Mouse (Mus musculus): ENCODE data around the gene Npm1.

Gene Npm1

DNA sequence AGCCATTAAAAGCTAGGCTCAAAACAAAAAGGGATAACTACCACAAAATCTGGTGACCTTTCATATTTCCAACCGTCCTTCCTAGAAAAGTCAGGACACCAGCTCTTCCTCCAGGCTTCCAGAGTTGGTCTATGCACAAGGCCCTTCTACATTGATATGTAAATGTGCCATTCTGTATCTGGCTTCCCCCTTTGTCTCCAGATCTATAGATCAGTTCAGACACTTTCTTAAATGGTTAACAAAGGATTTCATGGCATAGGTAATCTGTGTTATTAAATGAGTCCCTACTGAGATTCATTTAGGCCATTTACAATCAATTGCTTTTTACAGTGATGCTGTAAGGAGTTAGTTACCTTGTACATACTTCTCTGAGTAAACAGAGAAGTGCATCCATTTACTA is 16.8 kb upstream of the Npm1 start:
- DNase-seq, result no peak

DNA sequence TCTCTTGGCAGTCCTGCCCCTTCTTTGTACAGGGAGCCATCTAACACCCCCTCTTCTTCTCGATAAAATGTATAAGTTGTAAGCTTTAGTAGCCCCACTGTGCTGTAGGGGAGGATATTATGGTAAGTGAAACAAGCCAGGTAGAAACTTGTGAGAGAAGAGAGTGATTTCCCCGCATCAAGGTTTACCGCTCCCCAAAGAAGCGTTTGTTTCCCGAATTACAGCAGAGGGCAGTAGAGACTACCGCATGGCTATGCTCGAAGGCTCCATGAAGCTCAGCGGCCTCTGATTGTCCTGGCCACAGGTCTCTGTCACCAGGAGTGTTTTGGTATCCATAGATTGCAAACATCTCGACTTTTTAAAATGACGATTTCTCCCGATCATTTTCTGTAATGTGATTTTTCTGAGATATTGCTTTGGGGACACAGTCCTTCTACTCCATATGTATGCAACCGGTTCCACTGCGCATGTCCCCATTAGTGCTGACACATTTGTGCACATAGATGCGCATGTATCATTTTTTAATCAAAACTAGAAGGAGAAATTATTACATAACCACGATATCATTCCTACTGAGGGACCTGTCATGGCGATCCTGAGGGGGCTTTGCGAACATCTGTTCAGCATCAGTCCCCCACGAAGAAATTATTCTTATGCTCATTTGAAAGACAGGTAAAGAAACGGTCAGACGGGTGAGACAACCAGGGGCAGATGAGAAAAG is 13.7 kb upstream of the Npm1 start:
- DNase-seq, result peak; percentile 18

GRCm38 (mm10) chr11:33175768-33176167 is 12.8 kb upstream of the Npm1 start:
- DNase-seq, result no peak

DNA sequence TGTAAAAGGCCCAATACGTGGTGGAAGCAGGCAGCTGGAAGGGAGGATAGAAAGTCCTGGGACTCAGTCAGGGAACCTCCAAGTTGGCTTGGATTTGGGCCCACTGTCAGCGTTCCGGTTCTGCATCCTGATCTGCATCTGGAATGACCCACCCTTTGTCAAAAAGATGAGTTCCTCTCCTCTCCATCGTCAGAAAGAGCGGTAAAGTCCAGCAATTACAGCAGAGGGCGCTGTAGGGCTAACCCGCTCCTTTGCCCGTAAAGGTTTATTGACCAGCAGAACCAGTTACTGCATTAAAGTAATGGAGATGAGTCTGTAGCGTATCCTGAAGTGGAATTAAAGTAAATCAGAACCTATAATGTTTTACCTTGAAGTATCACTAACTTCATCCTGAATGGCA is 7.5 kb upstream of the Npm1 start:
- peak; percentile 60 for DNase-seq

- DNase-seq, result peak; percentile 74
Observed at GRCm38 (mm10) chr11:33162211-33162997, 602 bp downstream of the Npm1 start.

- no peak for DNase-seq
Observed at GRCm38 (mm10) chr11:33159741-33160140, 3.3 kb downstream of the Npm1 start.

DNA sequence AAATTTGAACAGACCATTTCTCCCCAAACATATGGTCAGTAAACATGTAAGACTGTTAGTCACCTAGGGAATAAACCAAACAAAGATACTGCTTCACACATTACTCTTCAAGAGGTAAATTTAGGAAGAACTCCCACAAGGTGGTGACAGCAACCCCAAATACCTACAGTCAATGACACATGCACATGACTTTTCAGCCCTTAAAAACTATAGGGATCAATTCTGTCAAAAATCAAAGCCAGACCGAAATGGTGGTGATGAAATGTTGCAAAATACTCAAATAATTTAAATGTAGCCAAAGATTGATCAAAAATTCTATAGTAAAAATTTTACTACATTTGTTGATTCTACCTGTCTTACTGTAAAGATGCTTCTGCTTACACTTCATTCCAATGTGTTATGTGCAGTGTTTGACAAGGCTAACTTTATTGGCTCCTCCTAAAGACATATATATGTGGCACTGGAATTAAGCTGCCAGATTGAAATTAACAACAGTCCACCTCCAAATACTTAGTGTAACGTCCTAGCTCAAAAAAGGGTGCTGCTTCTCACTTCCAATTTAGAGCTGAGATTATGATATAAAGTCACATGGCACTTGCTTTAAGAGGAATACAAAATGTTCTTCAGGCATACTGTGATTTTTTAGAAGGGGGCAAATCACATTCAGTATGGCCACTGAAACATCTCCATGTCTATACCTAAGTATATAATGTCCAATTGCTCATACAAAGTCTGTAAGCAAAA is 5.4 kb downstream of the Npm1 start:
- DNase-seq, result no peak

GRCm38 (mm10) chr11:33156436-33157015 is 6.5 kb downstream of the Npm1 start:
- DNase-seq, result no peak

GRCm38 (mm10) chr11:33154459-33154858 is 8.5 kb downstream of the Npm1 start:
- no peak for DNase-seq

- DNase-seq, result no peak
Observed at GRCm38 (mm10) chr11:33152997-33153396, 10.0 kb downstream of the Npm1 start.

DNA sequence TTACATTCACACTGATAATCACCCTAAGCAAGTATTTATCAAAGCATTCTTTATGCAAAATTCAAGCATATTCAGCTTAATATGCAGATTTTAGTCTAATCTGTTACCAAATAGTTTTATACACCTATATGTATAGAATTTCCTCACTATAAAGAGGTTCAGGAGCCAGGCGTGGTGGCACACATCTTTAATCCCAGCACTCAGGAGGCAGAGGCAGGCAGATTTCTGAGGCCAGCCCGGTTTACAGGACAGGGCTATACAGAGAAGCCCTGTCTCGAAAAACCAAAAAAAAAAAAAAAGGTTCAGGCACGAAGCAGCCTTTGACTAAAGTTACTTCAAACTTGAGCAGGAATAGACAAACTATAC is 11.2 kb downstream of the Npm1 start:
- no peak for DNase-seq

DNA sequence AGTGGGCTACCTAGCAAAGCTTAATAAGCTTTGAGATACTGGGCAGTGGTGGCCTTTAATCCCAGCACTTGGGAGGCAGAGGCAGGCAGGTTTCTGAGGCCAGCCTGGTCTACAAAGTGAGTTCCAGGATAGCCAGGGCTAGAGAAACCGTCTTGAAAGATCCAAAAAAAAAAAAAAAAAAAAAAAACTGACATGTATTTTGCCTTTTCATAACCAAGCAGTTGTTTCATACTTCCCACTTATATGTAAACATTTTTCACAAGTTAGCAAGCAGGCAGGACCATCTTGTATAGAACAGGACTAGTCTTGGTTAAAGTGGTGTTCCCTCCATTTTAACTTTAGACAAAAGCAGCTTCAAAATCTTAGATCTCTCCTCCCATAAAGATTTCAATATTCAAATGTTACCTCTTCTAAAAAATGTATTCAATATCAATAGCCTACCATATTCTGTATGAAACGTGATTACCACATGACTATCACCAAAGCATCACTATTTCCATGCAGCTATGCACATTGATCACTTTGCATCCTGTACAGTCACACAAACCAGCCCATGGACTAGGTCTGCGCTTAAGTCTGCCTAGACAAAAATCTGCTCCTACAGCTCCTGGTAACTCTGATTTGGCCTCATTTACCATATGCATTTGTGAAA is 11.8 kb downstream of the Npm1 start:
- DNase-seq, result no peak

- no peak for DNase-seq
Observed at GRCm38 (mm10) chr11:33150364-33150763, 12.6 kb downstream of the Npm1 start.

DNA sequence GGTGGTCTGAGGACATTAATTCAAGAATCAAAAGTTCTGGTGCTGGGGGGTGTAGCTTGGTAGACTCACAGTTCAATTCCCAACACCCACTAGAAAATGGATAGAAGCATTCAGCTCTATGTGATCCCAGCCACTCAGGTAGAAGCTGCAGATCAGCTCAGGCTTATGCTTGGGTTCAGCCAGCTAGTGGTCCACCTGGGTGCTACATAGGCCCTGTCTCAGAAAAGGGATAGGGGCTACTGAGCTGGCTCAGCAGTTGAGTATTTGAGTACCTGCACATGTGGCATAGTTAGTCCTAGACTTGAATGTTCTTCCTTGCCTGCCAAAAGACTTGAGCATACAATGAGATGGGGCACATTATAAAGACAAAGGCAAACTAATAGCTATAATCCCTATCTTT is 13.6 kb downstream of the Npm1 start:
- no peak for DNase-seq

- DNase-seq, result no peak
Observed at GRCm38 (mm10) chr11:33149088-33149436, 13.9 kb downstream of the Npm1 start.

- peak; percentile 85 for DNase-seq
Observed at GRCm38 (mm10) chr11:33148338-33149087, 14.5 kb downstream of the Npm1 start.

DNA sequence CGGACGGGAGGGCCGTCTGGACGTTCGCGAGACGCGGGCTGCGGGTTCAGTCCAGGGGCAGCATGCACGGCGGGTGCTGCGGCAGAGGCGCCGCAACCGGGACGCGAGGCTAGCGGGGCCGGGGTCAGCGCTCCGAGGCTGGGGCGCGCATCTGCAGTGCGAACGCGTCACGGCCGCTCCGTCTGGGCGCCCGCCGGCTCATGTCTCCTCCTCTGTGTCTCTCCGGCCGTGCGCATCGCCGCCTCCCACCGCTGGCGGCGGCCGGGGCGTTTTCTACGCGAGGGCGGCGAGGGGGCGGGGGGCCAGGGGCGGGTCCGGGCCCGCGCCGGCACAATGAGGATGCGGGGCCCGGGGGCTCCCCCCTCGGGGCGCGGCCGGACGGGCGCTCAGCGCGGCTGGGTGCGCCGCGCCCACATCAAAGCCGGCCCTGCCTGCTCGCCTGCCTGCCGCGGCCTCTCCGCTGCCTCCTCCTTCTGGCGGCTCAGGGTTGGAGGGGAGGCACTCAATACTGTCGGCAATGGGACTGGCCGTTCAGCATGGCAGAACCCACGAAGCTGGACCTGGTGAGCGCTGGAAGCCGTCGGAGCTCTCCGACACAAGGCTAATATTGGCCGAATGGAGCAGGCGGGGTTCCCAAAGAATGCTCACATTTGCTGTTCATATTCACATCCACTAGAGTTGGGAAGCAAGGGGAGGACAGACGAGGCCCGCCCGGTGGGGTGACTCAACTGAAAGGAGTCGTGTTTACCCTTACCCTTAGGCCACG is 15.3 kb downstream of the Npm1 start:
- DNase-seq, result peak; percentile 31

DNA sequence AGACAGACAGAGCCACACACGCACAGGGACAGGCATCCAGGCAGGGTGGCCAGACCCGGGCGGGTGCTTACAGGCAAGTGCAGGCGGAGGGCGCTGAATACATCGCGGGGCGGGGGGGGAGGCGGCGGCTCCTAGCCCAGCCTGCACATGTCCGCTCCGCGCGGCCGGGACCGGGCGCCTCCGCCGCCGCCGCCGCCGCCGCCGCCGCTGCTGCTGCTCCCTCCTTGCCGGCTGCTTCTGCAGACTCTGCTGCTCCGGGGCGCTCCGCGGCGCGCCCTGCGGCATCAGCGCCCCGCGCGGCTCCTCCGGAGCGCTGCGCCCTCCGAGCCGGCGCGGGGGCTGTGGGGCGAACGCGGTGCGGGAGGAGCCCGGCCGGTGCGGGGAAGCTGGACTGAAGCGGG is 15.8 kb downstream of the Npm1 start, which contains the start of gene Fgf18:
Gene Fgf18, minus strand, starts transcription at position 230 of the 401 bp plus-strand sequence.
- no peak for DNase-seq

GRCm38 (mm10) chr11:33146651-33147131 is 16.3 kb downstream of the Npm1 start:
- DNase-seq, result peak; percentile 57

GRCm38 (mm10) chr11:33146143-33146497 is 16.9 kb downstream of the Npm1 start:
- peak; percentile 60 for DNase-seq
